Mouse (Mus musculus): Measurements from ENCODE around the gene H2al1i. TPM values are rescaled to one million over a fixed set of nuclear protein-coding genes. Genes with fewer than 3 reads are reported as not detected.
"Not testable (repeated sequence)": the region's sequence is repeated elsewhere in the genome, so short reads cannot be mapped to it uniquely, and the experiment has no call there.

The H2al1i gene
- polyA plus RNA-seq (2012; rRNA removed), result not detected in 2 replicates

DNA sequence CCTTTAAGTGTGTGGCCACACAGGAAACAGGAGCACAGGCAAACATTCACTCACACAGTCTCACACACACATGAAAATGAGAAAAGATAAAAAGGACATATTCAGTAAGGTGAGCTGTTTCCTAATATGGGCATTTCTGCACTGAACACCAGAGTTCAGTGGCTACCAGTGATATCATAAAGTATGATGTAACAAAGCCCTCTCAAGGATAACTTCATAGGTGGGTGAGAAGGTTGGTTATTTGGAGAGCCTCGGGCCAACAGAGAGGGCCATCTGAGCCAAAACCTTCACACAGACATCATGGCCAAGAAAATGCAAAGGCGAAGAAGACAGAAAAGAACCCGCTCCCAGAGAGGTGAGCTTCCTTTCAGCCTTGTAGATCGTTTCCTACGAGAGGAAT is at the start of gene H2al1i:
Gene H2al1i (plus strand): TSS at position 301 of the 400 bp plus-strand sequence.
- WGBS, result no CpG with 5 or more reads among the region's 5 CpGs
- DNase-seq (ENCODE audit: low read depth in 1 of 2, low spot score in 2 of 2); H3K27ac ChIP-seq (ENCODE audit: insufficient read depth, low read length); H3K36me3 ChIP-seq (ENCODE audit: control insufficient read depth, insufficient read depth, low read length); H3K4me3 ChIP-seq (ENCODE audit: extremely low read depth, insufficient read depth, insufficient read length); H3K4me1 ChIP-seq (ENCODE audit: control insufficient read depth, insufficient read depth, insufficient read length); H3K27me3 ChIP-seq (ENCODE audit: control insufficient read depth, insufficient read depth, low read length): not testable (repeated sequence)

- 77% methylated on average over 6 of the region's 6 CpGs for WGBS
- no peak overlapping the region for H3K27ac ChIP-seq (ENCODE audit: insufficient read depth, low read length)
- DNase-seq (ENCODE audit: low read depth in 1 of 2, low spot score in 2 of 2), result no peak
- H3K27me3 ChIP-seq (ENCODE audit: control insufficient read depth, insufficient read depth, low read length), result no peaks in the 10 kb centered on the region
- H3K36me3 ChIP-seq (ENCODE audit: control insufficient read depth, insufficient read depth, low read length), result no peaks in the 10 kb centered on the region
- no peak overlapping the region for H3K4me3 ChIP-seq (ENCODE audit: extremely low read depth, insufficient read depth, insufficient read length)
- no peak for TF ChIP-seq POLR2A (IDR thresholded peaks at IDR 0.05; ENCODE audit: low read depth, low read length)
- no peak for TF ChIP-seq CTCF (IDR thresholded peaks at IDR 0.05; ENCODE audit: extremely low read depth, insufficient read depth, insufficient read length, insufficient replicate concordance)
- no peaks in the 10 kb centered on the region for H3K4me1 ChIP-seq (ENCODE audit: control insufficient read depth, insufficient read depth, insufficient read length)
These were observed 47.4 kb upstream of the H2al1i start for GRCm38 (mm10) chrX:11277083-11277482.

DNA sequence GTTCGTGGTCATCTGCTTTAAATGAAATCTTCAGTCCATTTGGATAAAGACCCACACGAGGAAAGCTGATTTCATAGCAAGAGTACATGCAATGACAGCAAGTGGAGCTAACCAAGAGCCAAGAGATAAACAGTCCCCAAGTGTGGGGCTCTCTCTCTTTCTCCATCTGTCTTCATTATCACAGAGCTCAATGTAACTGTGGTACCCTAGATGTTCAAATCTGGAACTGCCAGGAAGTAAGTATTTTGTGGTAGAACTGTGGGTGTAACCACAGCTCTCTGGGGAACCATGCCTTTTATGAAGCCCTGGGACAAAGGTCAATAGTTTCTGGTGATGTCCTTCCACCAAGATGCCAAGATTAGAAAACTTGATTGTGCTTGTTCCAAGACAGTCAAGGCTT is 43.7 kb upstream of the H2al1i start:
- H3K4me3 ChIP-seq (ENCODE audit: extremely low read depth, insufficient read depth, insufficient read length), result no peak overlapping the region
- no peaks in the 10 kb centered on the region for H3K4me1 ChIP-seq (ENCODE audit: control insufficient read depth, insufficient read depth, insufficient read length)
- H3K27ac ChIP-seq (ENCODE audit: insufficient read depth, low read length), result no peak overlapping the region
- DNase-seq (ENCODE audit: low read depth in 1 of 2, low spot score in 2 of 2), result no peak
- H3K36me3 ChIP-seq (ENCODE audit: control insufficient read depth, insufficient read depth, low read length), result no peaks in the 10 kb centered on the region
- TF ChIP-seq POLR2A (IDR thresholded peaks at IDR 0.05; ENCODE audit: low read depth, low read length) (no peak), CTCF (IDR thresholded peaks at IDR 0.05; ENCODE audit: extremely low read depth, insufficient read depth, insufficient read length, insufficient replicate concordance) (no peak)
- 63% methylated on average over 2 of the region's 2 CpGs for WGBS
- H3K27me3 ChIP-seq (ENCODE audit: control insufficient read depth, insufficient read depth, low read length), result no peaks in the 10 kb centered on the region

GRCm38 (mm10) chrX:11288306-11288882 is 36.1 kb upstream of the H2al1i start:
- H3K27ac ChIP-seq (ENCODE audit: insufficient read depth, low read length), result no peak overlapping the region
- no peaks in the 10 kb centered on the region for H3K36me3 ChIP-seq (ENCODE audit: control insufficient read depth, insufficient read depth, low read length)
- H3K4me1 ChIP-seq (ENCODE audit: control insufficient read depth, insufficient read depth, insufficient read length), result no peaks in the 10 kb centered on the region
- DNase-seq (ENCODE audit: low read depth in 1 of 2, low spot score in 2 of 2), result no peak
- TF ChIP-seq POLR2A (IDR thresholded peaks at IDR 0.05; ENCODE audit: low read depth, low read length) (no peak), CTCF (IDR thresholded peaks at IDR 0.05; ENCODE audit: extremely low read depth, insufficient read depth, insufficient read length, insufficient replicate concordance) (no peak)
- WGBS, result 77% methylated on average over 14 of the region's 14 CpGs
- H3K4me3 ChIP-seq (ENCODE audit: extremely low read depth, insufficient read depth, insufficient read length), result no peak overlapping the region
- no peaks in the 10 kb centered on the region for H3K27me3 ChIP-seq (ENCODE audit: control insufficient read depth, insufficient read depth, low read length)

- Histone ChIP-seq H3K36me3 (ENCODE audit: control insufficient read depth, insufficient read depth, low read length) (no peaks in the 10 kb centered on the region), H3K4me1 (ENCODE audit: control insufficient read depth, insufficient read depth, insufficient read length) (no peaks in the 10 kb centered on the region), H3K4me3 (ENCODE audit: extremely low read depth, insufficient read depth, insufficient read length) (no peak overlapping the region), H3K27me3 (ENCODE audit: control insufficient read depth, insufficient read depth, low read length) (no peaks in the 10 kb centered on the region), H3K27ac (ENCODE audit: insufficient read depth, low read length) (no peak overlapping the region)
- no peak for DNase-seq (ENCODE audit: low read depth in 1 of 2, low spot score in 2 of 2)
- WGBS, result 65% methylated on average over 4 of the region's 4 CpGs
- TF ChIP-seq CTCF (IDR thresholded peaks at IDR 0.05; ENCODE audit: extremely low read depth, insufficient read depth, insufficient read length, insufficient replicate concordance) (no peak), POLR2A (IDR thresholded peaks at IDR 0.05; ENCODE audit: low read depth, low read length) (no peak)
These were observed 35.2 kb upstream of the H2al1i start for GRCm38 (mm10) chrX:11289244-11289643.

DNA sequence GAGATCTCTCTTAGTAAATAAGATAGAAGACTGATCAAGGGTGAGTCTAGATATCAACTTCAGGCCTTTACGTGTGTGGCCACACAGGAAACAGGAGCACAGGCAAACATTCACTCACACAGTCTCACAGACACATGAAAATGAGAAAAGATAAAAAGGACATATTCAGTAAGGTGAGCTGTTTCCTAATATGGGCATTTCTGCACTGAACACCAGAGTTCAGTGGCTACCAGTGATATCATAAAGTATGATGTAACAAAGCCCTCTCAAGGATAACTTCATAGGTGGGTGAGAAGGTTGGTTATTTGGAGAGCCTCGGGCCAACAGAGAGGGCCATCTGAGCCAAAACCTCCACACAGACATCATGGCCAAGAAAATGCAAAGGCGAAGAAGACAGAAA is 25.5 kb upstream of the H2al1i start, which contains the start of gene H2al1a:
Gene H2al1a (plus strand): TSS at position 301 of the 400 bp plus-strand sequence.
- WGBS, result no CpG with 5 or more reads among the region's 3 CpGs
- H3K27ac ChIP-seq (ENCODE audit: insufficient read depth, low read length); H3K27me3 ChIP-seq (ENCODE audit: control insufficient read depth, insufficient read depth, low read length); H3K4me3 ChIP-seq (ENCODE audit: extremely low read depth, insufficient read depth, insufficient read length); H3K4me1 ChIP-seq (ENCODE audit: control insufficient read depth, insufficient read depth, insufficient read length); DNase-seq (ENCODE audit: low read depth in 1 of 2, low spot score in 2 of 2); H3K36me3 ChIP-seq (ENCODE audit: control insufficient read depth, insufficient read depth, low read length): not testable (repeated sequence)

DNA sequence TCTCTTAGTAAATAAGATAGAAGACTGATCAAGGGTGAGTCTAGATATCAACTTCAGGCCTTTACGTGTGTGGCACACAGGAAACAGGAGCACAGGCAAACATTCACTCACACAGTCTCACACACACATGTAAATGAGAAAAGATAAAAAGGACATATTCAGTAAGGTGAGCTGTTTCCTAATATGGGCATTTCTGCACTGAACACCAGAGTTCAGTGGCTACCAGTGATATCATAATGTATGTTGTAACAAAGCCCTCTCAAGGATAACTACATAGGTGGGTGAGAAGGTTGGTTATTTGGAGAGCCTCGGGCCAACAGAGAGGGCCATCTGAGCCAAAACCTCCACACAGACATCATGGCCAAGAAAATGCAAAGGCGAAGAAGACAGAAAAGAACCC is 22.3 kb upstream of the H2al1i start, which contains the start of gene H2al1b:
Gene H2al1b (plus strand): TSS at position 301 of the 400 bp plus-strand sequence.
- H3K27ac ChIP-seq (ENCODE audit: insufficient read depth, low read length); H3K4me3 ChIP-seq (ENCODE audit: extremely low read depth, insufficient read depth, insufficient read length); H3K36me3 ChIP-seq (ENCODE audit: control insufficient read depth, insufficient read depth, low read length); H3K4me1 ChIP-seq (ENCODE audit: control insufficient read depth, insufficient read depth, insufficient read length); H3K27me3 ChIP-seq (ENCODE audit: control insufficient read depth, insufficient read depth, low read length); DNase-seq (ENCODE audit: low read depth in 1 of 2, low spot score in 2 of 2): not testable (repeated sequence)
- 81% methylated on average over 1 of the region's 3 CpGs for WGBS

GRCm38 (mm10) chrX:11305355-11305754 is 19.1 kb upstream of the H2al1i start, which contains the start of gene H2al1c:
H2al1c (plus strand) TSS chrX:11305655.
- DNase-seq (ENCODE audit: low read depth in 1 of 2, low spot score in 2 of 2); H3K36me3 ChIP-seq (ENCODE audit: control insufficient read depth, insufficient read depth, low read length); H3K27ac ChIP-seq (ENCODE audit: insufficient read depth, low read length); H3K4me3 ChIP-seq (ENCODE audit: extremely low read depth, insufficient read depth, insufficient read length); H3K4me1 ChIP-seq (ENCODE audit: control insufficient read depth, insufficient read depth, insufficient read length); H3K27me3 ChIP-seq (ENCODE audit: control insufficient read depth, insufficient read depth, low read length): not testable (repeated sequence)
- WGBS, result 91% methylated on average over 2 of the region's 6 CpGs

DNA sequence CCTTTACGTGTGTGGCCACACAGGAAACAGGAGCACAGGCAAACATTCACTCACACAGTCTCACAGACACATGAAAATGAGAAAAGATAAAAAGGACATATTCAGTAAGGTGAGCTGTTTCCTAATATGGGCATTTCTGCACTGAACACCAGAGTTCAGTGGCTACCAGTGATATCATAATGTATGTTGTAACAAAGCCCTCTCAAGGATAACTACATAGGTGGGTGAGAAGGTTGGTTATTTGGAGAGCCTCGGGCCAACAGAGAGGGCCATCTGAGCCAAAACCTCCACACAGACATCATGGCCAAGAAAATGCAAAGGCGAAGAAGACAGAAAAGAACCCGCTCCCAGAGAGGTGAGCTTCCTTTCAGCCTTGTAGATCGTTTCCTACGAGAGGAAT is 15.9 kb upstream of the H2al1i start, which contains the start of gene H2al1d:
Gene H2al1d (plus strand): TSS at position 301 of the 400 bp plus-strand sequence.
- not testable (repeated sequence) for H3K4me1 ChIP-seq (ENCODE audit: control insufficient read depth, insufficient read depth, insufficient read length); H3K27ac ChIP-seq (ENCODE audit: insufficient read depth, low read length); H3K4me3 ChIP-seq (ENCODE audit: extremely low read depth, insufficient read depth, insufficient read length); DNase-seq (ENCODE audit: low read depth in 1 of 2, low spot score in 2 of 2); H3K36me3 ChIP-seq (ENCODE audit: control insufficient read depth, insufficient read depth, low read length); H3K27me3 ChIP-seq (ENCODE audit: control insufficient read depth, insufficient read depth, low read length)
- WGBS, result no CpG with 5 or more reads among the region's 6 CpGs

DNA sequence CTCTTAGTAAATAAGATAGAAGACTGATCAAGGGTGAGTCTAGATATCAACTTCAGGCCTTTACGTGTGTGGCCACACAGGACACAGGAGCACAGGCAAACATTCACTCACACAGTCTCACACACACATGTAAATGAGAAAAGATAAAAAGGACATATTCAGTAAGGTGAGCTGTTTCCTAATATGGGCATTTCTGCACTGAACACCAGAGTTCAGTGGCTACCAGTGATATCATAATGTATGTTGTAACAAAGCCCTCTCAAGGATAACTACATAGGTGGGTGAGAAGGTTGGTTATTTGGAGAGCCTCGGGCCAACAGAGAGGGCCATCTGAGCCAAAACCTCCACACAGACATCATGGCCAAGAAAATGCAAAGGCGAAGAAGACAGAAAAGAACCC is 12.8 kb upstream of the H2al1i start, which contains the start of gene H2al1e:
Gene H2al1e (plus strand): TSS at position 301 of the 400 bp plus-strand sequence.
- not testable (repeated sequence) for H3K4me3 ChIP-seq (ENCODE audit: extremely low read depth, insufficient read depth, insufficient read length); H3K27me3 ChIP-seq (ENCODE audit: control insufficient read depth, insufficient read depth, low read length); H3K4me1 ChIP-seq (ENCODE audit: control insufficient read depth, insufficient read depth, insufficient read length); H3K27ac ChIP-seq (ENCODE audit: insufficient read depth, low read length); DNase-seq (ENCODE audit: low read depth in 1 of 2, low spot score in 2 of 2); H3K36me3 ChIP-seq (ENCODE audit: control insufficient read depth, insufficient read depth, low read length)
- no CpG with 5 or more reads among the region's 3 CpGs for WGBS
